Mouse (Mus musculus): ENCODE measurements around the gene Zmym1.
"Not testable (repeated sequence)": the region's sequence is repeated elsewhere in the genome, so short reads cannot be mapped to it uniquely, and the experiment has no call there.

- TF ChIP-seq CTCF (IDR thresholded peaks at IDR 0.05; ENCODE audit: borderline replicate concordance, extremely low read depth, insufficient read depth, insufficient read length): peak; percentile 84
- not testable (repeated sequence) for TF ChIP-seq POLR2A (IDR thresholded peaks at IDR 0.05; ENCODE audit: borderline replicate concordance, extremely low read depth, insufficient read depth, insufficient read length, poor library complexity, severe bottlenecking)
Observed at GRCm38 (mm10) chr4:127015294-127015993, 45.5 kb downstream of the Zmym1 start.
